Mouse (Mus musculus) layer of hippocampus, adult 11-12 months (tissue): ENCODE measurements around the gene Lin7b.

Source experiments
- DNase-seq: peaks from one replicate; pipeline ENCODE4 v3.0.0; 2022; ENCODE audit warnings: low spot score

Lin7b gene

GRCm38 (mm10) chr7:45353041-45353440 lies 17.3 kb downstream of the Lin7b start:
- DNase-seq, result no peak

- no peak for DNase-seq
Observed at GRCm38 (mm10) chr7:45346905-45347304, 23.5 kb downstream of the Lin7b start.

- DNase-seq, result no peak
Observed at GRCm38 (mm10) chr7:45343543-45343942, 26.8 kb downstream of the Lin7b start.

GRCm38 (mm10) chr7:45342081-45342480 lies 28.3 kb downstream of the Lin7b start:
- no peak for DNase-seq

- DNase-seq, result peak; percentile 89
Observed at GRCm38 (mm10) chr7:45341303-45341702, 29.1 kb downstream of the Lin7b start.

- DNase-seq, result peak; percentile 37
Observed at GRCm38 (mm10) chr7:45340669-45341068, 29.7 kb downstream of the Lin7b start.

- DNase-seq, result no peak
Observed at GRCm38 (mm10) chr7:45340066-45340442, 30.3 kb downstream of the Lin7b start.

- peak; percentile 45 for DNase-seq
Observed at GRCm38 (mm10) chr7:45339410-45340065, 30.8 kb downstream of the Lin7b start.

GRCm38 (mm10) chr7:45338161-45338911 lies 32.0 kb downstream of the Lin7b start:
- DNase-seq, result no peak

GRCm38 (mm10) chr7:45337469-45337868 lies 32.9 kb downstream of the Lin7b start:
- DNase-seq, result no peak

- no peak for DNase-seq
Observed at GRCm38 (mm10) chr7:45336319-45336718, 34.1 kb downstream of the Lin7b start.

GRCm38 (mm10) chr7:45335056-45335455 lies 35.3 kb downstream of the Lin7b start, which contains the start of gene Hrc:
Hrc (plus strand) TSS chr7:45335290.
- DNase-seq, result no peak

- DNase-seq, result no peak
Observed at GRCm38 (mm10) chr7:45334605-45335004, 35.8 kb downstream of the Lin7b start.

- DNase-seq, result peak; percentile 71
Observed at GRCm38 (mm10) chr7:45333431-45333982, 36.9 kb downstream of the Lin7b start, which contains the start of gene Trpm4. Trpm4 (minus strand) TSS chr7:45333780.

- no peak for DNase-seq
Observed at GRCm38 (mm10) chr7:45332685-45333425, 37.5 kb downstream of the Lin7b start.

- no peak for DNase-seq
Observed at GRCm38 (mm10) chr7:45331502-45331901, 38.9 kb downstream of the Lin7b start.

- no peak for DNase-seq
Observed at GRCm38 (mm10) chr7:45328841-45329475, 41.4 kb downstream of the Lin7b start.

- DNase-seq, result no peak
Observed at GRCm38 (mm10) chr7:45325800-45326199, 44.6 kb downstream of the Lin7b start.

- DNase-seq, result no peak
Observed at GRCm38 (mm10) chr7:45323069-45323468, 47.3 kb downstream of the Lin7b start.

- no peak for DNase-seq
Observed at GRCm38 (mm10) chr7:45322245-45322644, 48.1 kb downstream of the Lin7b start.
